Mouse (Mus musculus) T-helper 17 cell (primary cell): ENCODE measurements around the gene Spdl1.

ENCODE experiments used
- in situ Hi-C, 2 experiments: fragments of 300-600 bp; cut with MboI, MseI; formaldehyde crosslinking; loops; 1 replicate in 1 of 2; 2 replicates in 1 of 2; pipeline ENCODE4 v1.15.1; 2025; ENCODE audit warnings: high pct_unique_total_duplicates in 2 of 2

Gene Spdl1

DNA sequence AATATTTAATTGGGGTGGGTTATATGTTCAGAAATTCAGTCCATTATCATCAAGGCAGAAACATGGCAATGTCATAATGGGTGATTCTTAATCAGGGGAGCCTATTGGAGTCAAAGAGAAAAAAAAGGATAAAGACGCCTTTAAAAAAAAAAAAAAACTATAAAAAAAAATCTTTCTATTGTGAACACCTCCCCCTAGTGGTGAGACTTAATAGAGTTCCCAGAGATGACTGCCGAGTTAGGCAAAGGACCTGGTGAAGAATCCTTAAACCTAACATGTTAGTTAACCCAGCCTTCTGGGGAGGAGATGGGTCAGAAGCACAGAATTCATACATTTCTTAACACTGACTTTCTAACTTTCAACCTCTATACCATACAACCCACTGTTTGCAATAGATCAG is 18.7 kb downstream of the Spdl1 start:
- in situ Hi-C loops, result loop anchor here (5.0 to 25.0 kb wide), 3 partner anchors 292 to 577 kb away; no protein-coding TSS in a partner anchor

DNA sequence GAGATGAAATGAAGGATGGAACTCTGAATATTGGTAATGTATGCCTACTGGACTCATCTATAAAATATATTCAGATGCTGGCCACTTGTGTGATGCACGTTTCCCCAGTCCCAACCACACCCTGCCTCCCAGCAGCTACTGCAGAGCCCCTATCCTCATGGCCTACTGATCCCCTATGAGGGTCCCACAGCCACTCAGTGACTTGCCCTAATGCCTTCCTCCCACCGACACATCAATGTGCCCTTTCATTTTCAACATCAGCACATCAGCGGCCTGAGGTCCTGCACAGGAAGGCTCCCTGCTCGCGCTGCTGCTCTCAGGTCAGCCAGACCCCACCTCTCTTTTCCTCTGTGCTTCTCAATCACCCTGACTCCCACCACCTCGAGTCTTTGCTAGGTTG is 19.1 kb downstream of the Spdl1 start:
- in situ Hi-C loops, result loop anchor here in 1 of 2 experiments (25.0 kb wide), 1 partner anchor 577 kb away; no protein-coding TSS in a partner anchor

DNA sequence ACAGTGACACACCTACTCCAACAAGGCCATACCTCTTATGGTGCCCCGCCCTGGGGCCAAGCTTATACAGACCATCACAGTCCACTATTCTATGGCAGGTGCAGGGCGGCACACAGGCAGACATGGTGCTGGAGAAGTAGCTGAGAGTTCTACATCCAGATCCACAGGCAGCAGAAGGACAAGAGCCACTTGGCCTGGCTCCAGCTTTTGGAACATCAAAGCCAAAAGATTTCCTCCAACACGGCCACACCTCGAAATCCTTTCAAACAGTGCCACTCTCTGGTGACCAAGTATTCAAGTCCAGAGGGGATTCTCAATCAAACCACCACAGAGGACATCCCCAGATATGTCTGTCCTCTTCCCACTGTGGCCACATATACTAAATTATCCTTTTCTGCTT is 28.4 kb downstream of the Spdl1 start:
- in situ Hi-C loops, result loop anchor here in 1 of 2 experiments (25.0 kb wide), 1 partner anchor 568 kb away; no protein-coding TSS in a partner anchor

DNA sequence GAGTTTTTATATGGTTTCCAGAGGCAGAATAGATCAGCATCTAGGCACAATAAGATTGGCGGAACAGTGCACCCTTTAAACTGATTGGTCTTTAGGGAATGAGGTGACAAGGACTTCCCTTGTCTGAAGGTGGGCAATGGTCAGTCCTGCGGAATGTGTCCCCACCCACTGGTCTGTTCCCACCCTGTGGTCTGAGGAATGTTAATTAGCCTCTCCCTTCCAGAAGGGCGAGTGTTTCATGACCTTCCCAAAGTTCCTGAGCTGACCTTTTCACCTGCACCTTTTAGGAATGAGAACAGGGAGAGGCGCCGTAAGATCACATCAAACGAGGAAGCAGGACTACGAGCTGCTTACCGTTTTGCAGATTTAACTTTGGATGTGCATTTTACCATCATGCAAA is 35.4 kb downstream of the Spdl1 start:
- in situ Hi-C loops, result loop anchor here in 1 of 2 experiments (10.0 kb wide), 1 partner anchor 273 kb away; no protein-coding TSS in a partner anchor

DNA sequence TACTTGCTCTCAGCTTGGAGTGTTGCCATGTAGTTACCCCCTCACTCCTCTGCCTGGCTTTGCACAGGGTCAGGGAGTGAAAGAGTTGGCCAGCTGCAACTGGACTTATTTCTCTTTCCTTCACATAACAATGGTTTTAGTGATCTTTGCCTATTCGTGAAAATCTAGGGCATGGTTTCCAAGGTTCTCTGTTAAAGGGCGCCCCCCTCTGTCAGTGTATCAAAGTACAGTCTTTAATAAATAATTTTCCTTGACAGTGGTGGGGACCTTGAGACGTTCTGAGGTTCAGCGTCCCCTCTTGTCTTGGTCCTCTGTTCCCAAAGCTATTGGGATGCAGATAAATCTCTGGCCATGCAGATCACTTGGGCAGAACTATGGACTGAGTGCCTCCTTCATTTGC is 37.3 kb downstream of the Spdl1 start:
- in situ Hi-C loops, result loop anchor here in 1 of 2 experiments (10.0 kb wide), 1 partner anchor 271 kb away; no protein-coding TSS in a partner anchor

DNA sequence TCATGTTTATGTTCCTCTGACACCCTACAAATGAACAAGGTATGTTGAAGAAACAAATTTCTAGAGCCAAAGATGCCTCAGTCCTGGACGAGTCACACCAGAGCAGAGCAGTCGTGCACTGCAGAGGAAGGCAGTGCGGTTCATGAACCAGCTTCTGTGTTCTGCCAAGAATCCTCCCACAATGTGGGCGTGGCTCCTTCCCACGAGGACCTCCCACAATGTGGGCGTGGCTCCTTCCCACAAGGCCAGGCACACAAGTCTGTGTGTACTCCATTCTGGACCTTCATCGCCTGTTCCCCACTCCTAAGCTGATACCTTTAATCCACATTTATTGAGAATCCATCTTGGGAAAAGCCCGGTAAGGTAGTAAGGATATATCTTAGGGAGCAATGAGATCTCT is 41.6 kb downstream of the Spdl1 start:
- in situ Hi-C loops, result loop anchor here in 1 of 2 experiments (10.0 kb wide), 1 partner anchor 267 kb away; no protein-coding TSS in a partner anchor

DNA sequence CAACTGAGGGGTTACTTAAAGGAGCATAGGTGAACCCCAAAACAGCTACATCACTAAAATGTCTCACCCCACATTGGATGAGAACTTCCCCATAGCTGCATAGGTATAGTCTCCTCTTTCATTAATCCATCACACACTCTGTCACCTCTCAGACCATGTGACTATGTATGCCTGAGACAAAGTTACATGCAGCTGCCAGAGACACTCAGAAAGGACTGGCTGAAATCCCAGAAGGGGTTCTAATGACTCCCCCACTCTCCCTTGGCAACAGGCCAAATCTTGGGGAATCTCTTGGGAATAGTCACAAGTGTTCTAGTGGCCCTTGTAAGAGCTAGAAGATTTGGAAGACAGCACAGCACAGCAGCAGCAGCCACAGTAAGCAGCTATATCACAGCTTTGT is 48.6 kb downstream of the Spdl1 start:
- in situ Hi-C loops, result loop anchor here (5.0 to 10.0 kb wide), 4 partner anchors 50 to 753 kb away; no protein-coding TSS in a partner anchor

DNA sequence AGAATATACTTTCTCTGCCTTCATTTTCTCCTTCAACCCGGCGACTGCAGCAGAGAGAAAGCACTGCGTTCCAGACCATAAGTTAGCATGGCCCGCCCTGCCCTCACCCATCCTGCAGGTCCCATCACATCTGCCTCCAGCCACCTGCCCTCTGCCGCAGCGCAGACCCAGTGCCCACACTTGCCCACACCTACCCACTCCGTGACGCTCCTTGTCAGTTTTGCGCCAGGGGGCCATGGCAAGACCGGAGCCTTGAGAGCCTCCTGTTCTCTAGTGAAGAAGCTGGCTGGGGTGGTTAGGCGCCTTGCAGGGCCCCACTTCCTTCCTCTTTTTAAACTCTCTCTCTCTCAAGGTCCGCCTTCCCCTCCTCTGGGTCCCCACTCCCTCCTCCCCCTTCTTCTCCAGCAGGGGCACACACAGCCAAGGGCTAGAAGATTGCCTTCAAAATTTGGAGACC is 49.8 kb downstream of the Spdl1 start, which contains the start of gene Dock2:
Dock2 (minus strand) TSS at position 306 of the 457 bp plus-strand sequence.
- in situ Hi-C loops, result loop anchor here in 1 of 2 experiments (5.0 to 10.0 kb wide), 3 partner anchors 49 to 751 kb away; no protein-coding TSS in a partner anchor

DNA sequence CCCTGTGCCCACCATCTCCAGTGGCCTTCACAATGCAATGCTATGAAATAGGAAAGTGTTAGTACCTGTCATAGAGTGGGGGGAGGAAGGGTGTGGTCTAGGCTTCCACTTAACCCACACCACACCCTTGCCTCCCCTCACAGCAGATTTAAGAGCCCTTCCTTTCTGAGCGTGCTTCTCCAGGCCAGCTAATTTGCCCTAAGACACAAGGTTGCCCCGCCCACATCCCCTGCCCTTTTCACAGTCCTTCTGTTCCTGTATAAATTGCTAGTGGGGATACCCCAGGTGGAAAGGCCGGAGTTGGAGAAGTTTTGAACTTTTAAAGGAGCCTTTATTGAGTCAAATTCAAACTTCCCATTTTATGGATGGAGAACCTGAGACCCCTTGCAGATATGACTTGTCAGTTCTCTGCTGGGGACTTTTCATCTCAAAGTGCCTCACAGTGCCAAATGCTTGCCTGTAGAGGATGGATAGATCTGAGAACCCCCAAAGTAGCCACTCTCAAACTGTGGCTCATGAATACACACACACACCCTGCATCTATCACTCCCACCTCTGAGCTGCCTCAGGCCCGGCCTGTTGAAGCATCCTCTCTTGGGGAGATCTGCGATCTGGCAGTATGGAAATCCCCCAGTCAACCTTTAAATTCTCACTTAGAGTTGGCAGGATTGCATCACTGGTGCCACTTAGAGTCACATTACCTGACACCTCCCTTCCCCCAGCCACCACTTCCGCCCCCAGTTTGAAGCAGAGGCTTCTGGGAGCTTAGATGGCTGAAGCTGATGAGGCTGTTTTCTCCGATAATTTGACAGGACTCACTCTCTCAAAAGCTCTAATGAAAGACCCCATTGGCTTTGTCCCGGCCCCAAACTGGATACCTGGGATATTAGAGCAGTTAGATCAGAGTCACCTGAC is 50.7 kb downstream of the Spdl1 start:
- in situ Hi-C loops, result loop anchor here in 1 of 2 experiments (5.0 to 10.0 kb wide), 3 partner anchors 48 to 750 kb away; no protein-coding TSS in a partner anchor

DNA sequence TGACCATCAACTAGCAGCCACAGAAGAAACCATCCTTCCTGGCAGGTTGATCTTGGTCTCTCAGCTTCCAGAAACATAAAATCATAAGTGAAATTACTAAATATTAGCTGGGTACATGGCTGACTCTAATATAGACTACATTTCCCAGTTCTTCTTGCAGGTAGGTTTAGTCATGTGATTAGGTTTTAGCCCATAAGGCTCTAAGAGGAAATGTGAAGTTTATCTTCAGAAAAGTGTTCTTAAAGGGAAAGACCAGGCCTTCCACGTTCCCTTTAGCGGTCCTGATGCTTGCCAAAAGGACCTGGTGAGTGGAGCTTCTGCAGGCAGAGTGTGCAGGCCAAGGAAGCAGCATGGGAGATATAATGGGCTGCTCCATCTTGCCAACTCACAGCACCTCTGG is 52.7 kb downstream of the Spdl1 start:
- in situ Hi-C loops, result loop anchor here in 1 of 2 experiments (5.0 to 10.0 kb wide), 3 partner anchors 46 to 748 kb away; no protein-coding TSS in a partner anchor

DNA sequence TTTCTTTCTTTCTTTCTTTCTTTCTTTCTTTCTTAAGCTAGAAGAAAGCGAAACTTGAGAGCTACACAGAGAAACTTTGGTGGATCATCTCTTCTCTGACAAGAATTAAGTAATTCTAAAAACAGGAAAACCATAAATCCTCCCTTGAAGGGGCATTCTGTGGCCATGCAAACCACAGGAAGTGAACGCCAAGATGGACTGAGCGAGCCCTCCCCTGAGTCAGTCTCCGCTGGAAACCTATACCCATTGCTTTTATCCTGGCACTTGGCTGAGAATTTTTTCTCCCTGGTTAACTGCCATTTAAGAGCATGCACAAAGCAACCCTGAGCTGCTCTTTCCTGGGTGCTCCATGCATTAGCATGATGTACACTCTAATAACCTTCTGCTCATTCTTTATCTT is 53.5 kb downstream of the Spdl1 start:
- in situ Hi-C loops, result loop anchor here in 1 of 2 experiments (5.0 to 10.0 kb wide), 3 partner anchors 45 to 748 kb away; no protein-coding TSS in a partner anchor

DNA sequence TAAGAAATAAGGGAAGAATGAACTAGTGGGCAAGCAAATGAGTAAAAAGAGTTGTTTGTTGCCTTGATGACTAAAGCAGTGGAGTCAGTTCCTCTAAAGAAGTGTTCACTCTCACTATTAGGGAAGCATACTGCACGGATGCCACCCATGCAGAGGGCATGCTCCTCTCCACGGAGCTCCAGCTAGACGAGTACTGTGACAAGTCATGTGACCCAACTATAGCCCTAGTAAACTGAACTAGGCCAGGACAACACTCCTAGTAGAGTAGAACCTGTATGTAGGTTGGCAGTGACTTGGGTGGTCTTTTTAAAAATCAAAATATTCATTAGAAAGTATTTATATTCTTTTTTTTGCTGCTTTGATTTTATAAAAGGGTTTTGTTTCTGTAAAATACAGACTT is 55.1 kb downstream of the Spdl1 start:
- in situ Hi-C loops, result no loop called here

DNA sequence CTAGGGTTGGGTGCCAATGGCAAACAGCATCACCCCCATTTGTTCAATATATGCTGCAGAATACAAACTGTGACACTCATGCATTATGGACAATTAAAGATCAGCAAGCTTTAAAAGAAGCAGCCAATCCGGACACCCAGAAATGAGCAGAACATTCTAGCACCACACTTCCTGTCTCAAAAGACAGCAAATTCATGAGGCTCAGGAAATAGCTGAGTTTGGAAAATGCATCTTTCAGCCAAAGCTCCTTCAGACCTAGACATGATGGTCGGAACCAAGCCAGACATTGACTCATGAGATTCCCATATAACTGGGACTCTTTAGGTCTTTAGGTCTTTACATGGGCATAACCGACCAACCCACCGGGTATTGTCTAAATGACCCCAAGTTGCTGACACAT is 55.9 kb downstream of the Spdl1 start:
- in situ Hi-C loops, result no loop called here

DNA sequence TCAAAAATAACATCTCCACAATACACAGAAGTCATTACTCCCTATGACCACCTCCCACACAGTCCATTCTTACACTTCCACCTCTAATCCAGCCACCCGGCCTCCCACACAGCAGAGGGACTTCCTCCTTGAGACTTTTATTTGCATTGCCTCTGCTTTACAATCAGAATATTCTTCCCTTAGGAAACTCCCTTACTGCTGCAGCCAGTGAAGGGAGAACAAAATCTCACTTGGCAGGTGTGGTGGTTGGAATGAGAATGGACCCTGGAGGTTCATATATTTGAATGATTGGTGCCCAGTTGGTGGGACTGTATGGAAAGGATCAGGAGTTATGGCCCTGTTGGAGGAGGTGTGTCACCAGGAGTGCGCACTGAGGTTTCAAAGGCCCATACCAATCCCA is 57.4 kb downstream of the Spdl1 start:
- in situ Hi-C loops, result no loop called here

DNA sequence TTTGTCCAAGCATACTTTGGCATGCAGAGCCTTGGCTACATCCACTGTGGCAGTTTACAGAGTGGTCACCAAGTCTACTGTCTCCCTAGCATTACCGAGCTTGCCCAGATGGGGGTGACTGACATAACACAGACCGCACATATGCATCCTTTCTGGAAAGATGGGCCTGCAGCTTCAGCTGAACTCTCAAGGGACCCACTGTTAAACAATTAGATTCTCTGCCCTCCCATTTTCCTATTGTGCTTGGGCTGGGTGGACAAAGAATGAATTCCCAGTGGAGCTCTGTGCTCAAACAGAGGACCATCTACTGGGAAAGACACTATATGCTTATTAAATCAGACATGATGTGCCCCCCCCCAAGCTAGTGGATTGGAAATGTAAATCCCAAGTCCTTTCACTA is 58.8 kb downstream of the Spdl1 start:
- in situ Hi-C loops, result loop anchor here in 1 of 2 experiments (25.0 kb wide), 1 partner anchor 737 kb away; the partner anchor contains the start of gene Lcp2

DNA sequence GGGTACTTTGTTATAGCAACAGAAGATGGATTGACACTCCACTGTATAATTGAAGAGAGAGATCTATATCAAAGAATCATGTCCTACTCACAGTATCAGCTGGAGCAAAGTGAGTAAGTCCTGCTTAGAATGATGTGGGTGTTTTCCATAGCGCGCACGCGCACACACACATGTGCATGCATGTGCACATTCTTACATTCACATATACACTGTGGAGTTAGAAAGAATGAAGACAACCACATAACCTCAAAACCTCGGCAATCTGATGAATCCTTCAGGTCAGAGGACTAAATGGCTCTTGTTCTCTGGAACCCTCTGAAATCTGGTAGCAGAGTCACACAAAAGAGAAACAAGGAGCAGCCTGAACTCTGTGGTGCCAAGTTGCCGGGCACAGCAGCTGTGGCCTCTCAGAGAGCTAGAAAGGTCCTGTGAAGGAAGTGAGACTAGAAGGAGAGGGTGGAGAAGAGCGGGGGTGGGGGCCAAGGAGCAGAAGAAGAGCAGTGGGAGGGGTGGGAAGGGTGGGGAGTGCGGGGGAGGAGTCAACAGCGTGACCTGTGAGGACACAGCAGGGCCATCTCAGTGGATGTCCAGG is 60.0 kb downstream of the Spdl1 start:
- in situ Hi-C loops, result loop anchor here in 1 of 2 experiments (25.0 kb wide), 1 partner anchor 736 kb away; the partner anchor contains the start of gene Lcp2

DNA sequence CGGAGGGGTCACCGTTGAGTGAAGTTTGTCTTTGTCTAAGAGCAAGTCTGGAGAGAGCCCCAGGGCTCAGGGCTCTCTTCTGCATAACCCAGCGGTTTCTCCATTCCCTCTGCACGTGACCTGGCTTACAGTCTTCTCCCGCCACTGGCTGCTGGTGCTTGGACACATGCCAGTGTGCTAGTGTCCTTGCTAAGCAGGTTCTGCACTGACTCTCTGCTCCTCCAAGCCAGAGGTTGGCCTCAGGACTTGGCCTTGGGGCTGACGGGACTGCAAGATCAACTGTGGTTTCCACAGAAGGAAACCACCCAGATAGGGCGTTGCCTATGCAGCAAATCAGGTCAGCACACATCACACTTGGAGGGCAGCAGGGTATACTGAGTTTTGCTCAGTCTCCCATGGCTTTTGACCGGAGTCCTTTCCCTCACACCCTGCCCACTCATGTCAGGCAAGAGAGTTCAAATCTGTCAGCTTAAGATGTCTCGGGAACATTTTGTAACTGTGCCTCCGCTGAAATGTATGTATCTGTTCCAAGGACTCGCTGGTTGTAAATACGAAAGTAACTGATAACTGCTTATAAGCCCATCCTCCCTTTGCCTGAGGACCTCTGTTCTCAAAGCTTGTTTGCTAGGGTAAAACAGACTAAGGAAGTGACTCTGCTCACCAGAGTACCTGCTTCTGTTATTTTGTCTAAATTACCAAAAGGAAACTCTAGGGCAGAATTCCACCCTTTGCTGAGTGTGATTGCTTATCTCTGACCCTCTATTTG is 62.0 kb downstream of the Spdl1 start:
- in situ Hi-C loops, result loop anchor here in 1 of 2 experiments (25.0 kb wide), 1 partner anchor 734 kb away; the partner anchor contains the start of gene Lcp2

DNA sequence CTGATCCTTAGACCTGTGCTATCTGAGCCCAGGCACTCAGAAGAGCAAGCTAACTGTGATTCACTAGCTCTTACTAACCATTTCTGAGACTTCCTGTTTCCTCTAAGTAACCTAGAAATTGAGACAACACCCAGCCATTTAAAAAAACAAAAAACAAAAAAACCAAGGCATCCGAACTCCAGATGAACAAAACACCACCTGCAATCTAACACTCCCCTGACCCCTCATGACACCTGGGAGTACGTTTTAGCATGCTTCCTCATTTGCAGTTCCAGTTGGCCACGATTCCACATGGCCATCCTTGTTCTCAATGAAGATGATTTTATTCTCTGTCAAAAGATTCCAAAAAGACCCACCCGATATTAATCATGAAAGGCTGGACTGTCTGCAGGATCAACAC is 62.8 kb downstream of the Spdl1 start:
- in situ Hi-C loops, result loop anchor here in 1 of 2 experiments (25.0 kb wide), 1 partner anchor 733 kb away; the partner anchor contains the start of gene Lcp2

DNA sequence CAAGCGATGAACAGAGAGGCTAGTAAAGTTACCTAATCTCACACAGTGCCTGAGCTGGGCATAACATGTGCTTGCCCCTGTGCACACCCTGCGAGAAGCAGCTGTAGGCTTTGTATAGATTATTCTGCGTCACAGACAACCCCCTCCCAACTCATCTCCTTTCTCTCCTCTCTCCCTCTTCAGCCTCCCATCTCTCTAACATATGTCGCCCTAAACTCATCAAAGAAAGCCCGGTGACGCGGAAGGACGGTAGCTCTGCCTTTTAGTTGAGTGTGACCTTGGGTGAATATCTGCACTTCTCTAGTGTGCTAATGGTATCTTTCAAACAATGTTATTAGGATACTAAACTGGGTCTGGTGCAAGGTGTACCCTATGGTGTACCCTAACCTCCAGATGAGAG is 63.5 kb downstream of the Spdl1 start:
- in situ Hi-C loops, result loop anchor here in 1 of 2 experiments (25.0 kb wide), 1 partner anchor 733 kb away; the partner anchor contains the start of gene Lcp2

DNA sequence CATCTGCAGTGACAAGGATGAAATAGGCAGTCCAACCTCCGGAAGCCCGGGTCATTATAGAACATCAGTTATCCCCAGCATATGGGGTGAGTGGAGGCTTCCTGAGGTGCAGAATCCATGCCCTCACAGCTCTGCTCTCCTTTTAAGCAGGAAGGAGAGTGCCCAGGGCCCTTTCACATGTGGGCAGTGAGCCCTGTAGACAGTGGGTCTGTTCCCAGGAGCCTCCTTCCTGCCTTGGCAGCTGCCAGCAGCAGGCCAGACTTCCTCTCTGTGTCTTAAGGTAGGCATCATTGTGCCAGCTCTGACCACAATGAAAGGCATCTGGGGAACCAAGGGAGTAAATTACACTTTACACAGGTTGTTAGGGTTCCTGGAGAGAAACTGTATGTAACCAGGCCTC is 64.0 kb downstream of the Spdl1 start:
- in situ Hi-C loops, result loop anchor here in 1 of 2 experiments (25.0 kb wide), 1 partner anchor 732 kb away; the partner anchor contains the start of gene Lcp2
